Mouse (Mus musculus) ES-E14 (cell line): ENCODE measurements at regions not wholly inside any gene's neighbourhood (a gene's known extent, or its start where the extent isn't known, plus 50 kb on each side); places are given as distances from the start of the nearest gene placed in this dataset.

Experiments
- ZC3H11A ChIP-seq: IDR thresholded peaks from 2 replicates; pipeline ENCODE4 v1.6.1; 2012; ENCODE audit warnings: low read depth, mild to moderate bottlenecking, inconsistent platforms, low read length, borderline replicate concordance
- ZNF384 ChIP-seq: IDR thresholded peaks from 2 replicates; pipeline ENCODE4 v1.6.1; 2012; ENCODE audit warnings: low read depth, low read length, inconsistent platforms

GRCm38 (mm10) chr16:42677211-42677610 is 198.5 kb upstream of the Zbtb20 start:
- TF ChIP-seq ZC3H11A (no peak), ZNF384 (no peak)
